Comparison of ENCODE assay signal across 10 mouse cellular contexts in the genomic region with DNA sequence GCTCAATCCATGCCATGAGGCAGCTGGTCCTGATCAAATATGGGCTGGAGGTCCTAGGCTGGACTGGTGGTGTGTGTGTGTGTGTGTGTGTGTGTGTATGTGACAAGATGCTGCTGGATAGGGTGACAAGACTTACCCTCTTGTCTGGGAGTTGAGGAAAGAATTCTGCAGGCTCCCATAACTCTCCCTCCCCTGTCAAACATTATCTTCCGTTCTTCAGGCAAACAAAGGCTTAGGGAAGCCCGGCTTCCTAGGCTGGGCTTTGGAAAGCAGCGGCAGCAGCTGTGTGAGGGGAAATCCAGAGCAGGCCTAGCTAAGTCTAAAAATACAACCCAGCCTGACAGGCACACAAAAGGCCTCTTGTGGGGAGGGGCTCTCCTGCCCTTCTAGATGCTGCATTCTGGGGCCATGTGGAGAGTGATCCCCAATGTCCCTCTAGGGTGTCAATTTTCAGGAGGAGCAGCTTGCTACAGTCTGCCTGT. TPM values are rescaled to one million over a fixed set of nuclear protein-coding genes. Genes with fewer than 3 reads are reported as not detected.
A peak's percentile ranks its signal among the peaks of the same experiment; 100 is the strongest.
DNase-seq lines count a peak whose midpoint lies in the region; ATAC-seq and TF ChIP-seq lines count a peak whose summit lies in the region.
"Not testable (repeated sequence)": the region's sequence is repeated elsewhere in the genome, so short reads cannot be mapped to it uniquely, and the experiment has no call there.
"Had no signal": no experiment of that assay in that cellular context is flagged by ENCODE, and none has a peak within 500 bp of the region (broad histone marks: within the 10 kb centered on the region; RNA-seq: fewer than 3 reads in every experiment).

No protein-coding gene starts in this region.

- not testable (repeated sequence) for H3K4me2 ChIP-seq in forebrain, embryonic 15.5 days (replicated peaks); heart, embryonic 16.5 days (ENCODE audit: low read depth, low read length); intestine, embryonic 16.5 days (ENCODE audit: low read depth, low read length); lung, embryonic 15.5 days; midbrain, embryonic 13.5 days (replicated peaks); stomach, postnatal 0 days (replicated peaks; ENCODE audit: low read depth)

- TF ChIP-seq CTCF in stomach, postnatal 0 days (IDR thresholded peaks at IDR 0.05; ENCODE audit: low read depth): not testable (repeated sequence)

- not testable (repeated sequence) for H3K36me3 ChIP-seq in forebrain, embryonic 15.5 days; heart, embryonic 16.5 days (ENCODE audit: control insufficient read depth, insufficient read depth); intestine, embryonic 16.5 days (ENCODE audit: control insufficient read depth, insufficient read depth, low read length); lung, embryonic 15.5 days; midbrain, embryonic 13.5 days; stomach, postnatal 0 days (ENCODE audit: control insufficient read depth, insufficient read depth, low read length)

- not testable (repeated sequence) for H3K4me3 ChIP-seq in brown adipose tissue, adult 24 weeks (ENCODE audit: insufficient read depth, low read depth, low read length); forebrain, embryonic 15.5 days; heart, embryonic 16.5 days (ENCODE audit: low read length); intestine, embryonic 16.5 days (ENCODE audit: low read length); lung, embryonic 15.5 days; midbrain, embryonic 13.5 days (replicated peaks); stomach, postnatal 0 days (ENCODE audit: low read depth, low read length)

- not testable (repeated sequence) for H3K4me1 ChIP-seq in brown adipose tissue, adult 24 weeks (ENCODE audit: control insufficient read depth, insufficient read depth, insufficient read length, low read length); intestine, embryonic 16.5 days (ENCODE audit: control insufficient read depth, insufficient read depth, low read length); stomach, postnatal 0 days (replicated peaks; ENCODE audit: control insufficient read depth, insufficient read depth)
- H3K4me1 ChIP-seq in forebrain, embryonic 15.5 days: peaks cover 16% of the 10 kb centered on the region
- peaks cover 13% of the 10 kb centered on the region for H3K4me1 ChIP-seq in heart, embryonic 16.5 days (ENCODE audit: control insufficient read depth, insufficient read depth, low read length)
- H3K4me1 ChIP-seq in lung, embryonic 15.5 days: peaks cover 27% of the 10 kb centered on the region
- peaks cover 17% of the 10 kb centered on the region for H3K4me1 ChIP-seq in midbrain, embryonic 13.5 days (replicated peaks)

- not testable (repeated sequence) for TF ChIP-seq EP300 in stomach, postnatal 0 days (optimal IDR thresholded peaks at IDR 0.05)

- H3K9me3 ChIP-seq in forebrain, embryonic 15.5 days; heart, embryonic 16.5 days (replicated peaks; ENCODE audit: control insufficient read depth, low read length); intestine, embryonic 16.5 days (ENCODE audit: control insufficient read depth, low read length); lung, embryonic 15.5 days; midbrain, embryonic 13.5 days; stomach, postnatal 0 days (ENCODE audit: control insufficient read depth, low read length): not testable (repeated sequence)

- H3K27me3 ChIP-seq in forebrain, embryonic 15.5 days; heart, embryonic 16.5 days (ENCODE audit: control insufficient read depth, insufficient read depth, low read length); intestine, embryonic 16.5 days (replicated peaks; ENCODE audit: control insufficient read depth, insufficient read depth, low read length); lung, embryonic 15.5 days; midbrain, embryonic 13.5 days; stomach, postnatal 0 days (ENCODE audit: control insufficient read depth, insufficient read depth, low read length): not testable (repeated sequence)

- WGBS in forebrain, embryonic 15.5 days: 28% methylated on average over 3 of the region's 3 CpGs
- WGBS in heart, embryonic 16.5 days: 7% methylated on average over 3 of the region's 3 CpGs
- WGBS in intestine, embryonic 16.5 days: 8% methylated on average over 3 of the region's 3 CpGs
- 2% methylated on average over 3 of the region's 3 CpGs for WGBS in lung, embryonic 15.5 days
- WGBS in midbrain, embryonic 13.5 days: 22% methylated on average over 3 of the region's 3 CpGs
- 5% methylated on average over 3 of the region's 3 CpGs for WGBS in stomach, postnatal 0 days

- 0 out of 2 replicates have a peak, but pooled peaks have one; percentile 15 for ATAC-seq in forebrain, embryonic 15.5 days (replicated peaks)
- ATAC-seq in heart, embryonic 16.5 days (replicated peaks; ENCODE audit: extremely low read depth, insufficient read depth, low FRiP score): peak; percentile 80
- peak; percentile 74 for ATAC-seq in intestine, embryonic 16.5 days
- peak; percentile 76; the same call in 1 of the 2 replicates for ATAC-seq in lung, embryonic 15.5 days (ENCODE audit: borderline replicate concordance, extremely low read depth, low FRiP score, low TSS enrichment)
- not testable (repeated sequence) for ATAC-seq in midbrain, embryonic 13.5 days
- ATAC-seq in stomach, postnatal 0 days (ENCODE audit: low FRiP score, low TSS enrichment): peak; percentile 56; the same call in 1 of the 2 replicates

- peak; percentile 70 for DNase-seq in kidney, postnatal 14 days
- DNase-seq in stomach, postnatal 0 days (ENCODE audit: low spot score): not testable (repeated sequence)

- H3K27ac ChIP-seq in brown adipose tissue, adult 24 weeks (replicated peaks; ENCODE audit: low read depth, low read length): peak overlapping the region; percentile 41; the same call in 1 of the 2 replicates
- peak overlapping the region; percentile 42 for H3K27ac ChIP-seq in forebrain, embryonic 15.5 days (replicated peaks)
- peak overlapping the region; percentile 81 for H3K27ac ChIP-seq in heart, embryonic 16.5 days (ENCODE audit: low read length)
- peak overlapping the region; percentile 74 for H3K27ac ChIP-seq in intestine, embryonic 16.5 days (ENCODE audit: low read length)
- H3K27ac ChIP-seq in lung, embryonic 15.5 days: peak overlapping the region; percentile 79
- peak overlapping the region; percentile 36; the same call in 1 of the 2 replicates for H3K27ac ChIP-seq in midbrain, embryonic 13.5 days
- peak overlapping the region; percentile 78 for H3K27ac ChIP-seq in stomach, postnatal 0 days (replicated peaks)

- H3K9ac ChIP-seq in forebrain, embryonic 15.5 days (replicated peaks); intestine, embryonic 16.5 days (ENCODE audit: low read depth, low read length); lung, embryonic 15.5 days; midbrain, embryonic 13.5 days (replicated peaks); stomach, postnatal 0 days (ENCODE audit: low read length): not testable (repeated sequence)
- 0 out of 2 replicates have a peak overlapping the region, but pooled peaks have one; percentile 10 for H3K9ac ChIP-seq in heart, embryonic 16.5 days (ENCODE audit: low read length)

RNA-seq across cellular contexts. Expression of a gene that starts 9.8 kb away (rescaled TPM):
- polyA plus RNA-seq in brown adipose tissue, adult 24 weeks (2012; ENCODE audit: insufficient read depth, insufficient read length, missing spikeins): not detected in 2 replicates
- not detected in 2 replicates for polyA plus RNA-seq in forebrain, embryonic 15.5 days (2015; fragmentation: Nextera tagmentation; extraction: Ambion mirVana)
- polyA plus RNA-seq in heart, embryonic 16.5 days (2015; fragmentation: Nextera tagmentation; extraction: Ambion mirVana): not detected in 2 replicates
- polyA plus RNA-seq in intestine, embryonic 16.5 days (2015; fragmentation: Nextera tagmentation; extraction: Ambion mirVana): 0.23 and 0.28 TPM in 2 replicates
- 0.11 TPM in 1 of 2 replicates, not detected in the other for polyA plus RNA-seq in lung, embryonic 15.5 days (2015; fragmentation: Nextera tagmentation; extraction: Ambion mirVana)
- polyA plus RNA-seq in midbrain, embryonic 13.5 days (2015; fragmentation: Nextera tagmentation; extraction: Ambion mirVana): 0.34 and 0.45 TPM in 2 replicates
- polyA plus RNA-seq in stomach, postnatal 0 days (2015; fragmentation: Nextera tagmentation; extraction: Ambion mirVana): 1.6 and 2.1 TPM in 2 replicates
- polyA plus RNA-seq: erythroblast, embryonic 14.5 days; liver, embryonic 14.5 days had no signal

RNA-seq across cellular contexts. Expression of a gene that starts 30.6 kb away (rescaled TPM):
- 3.2 and 5.2 TPM in 2 replicates for polyA plus RNA-seq in brown adipose tissue, adult 24 weeks (2012; ENCODE audit: insufficient read depth, insufficient read length, missing spikeins)
- polyA plus RNA-seq in forebrain, embryonic 15.5 days (2015; fragmentation: Nextera tagmentation; extraction: Ambion mirVana): 33.5 and 34.9 TPM in 2 replicates
- polyA plus RNA-seq in heart, embryonic 16.5 days (2015; fragmentation: Nextera tagmentation; extraction: Ambion mirVana): 7.9 and 9.8 TPM in 2 replicates
- polyA plus RNA-seq in intestine, embryonic 16.5 days (2015; fragmentation: Nextera tagmentation; extraction: Ambion mirVana): 5.7 and 5.8 TPM in 2 replicates
- polyA plus RNA-seq in lung, embryonic 15.5 days (2015; fragmentation: Nextera tagmentation; extraction: Ambion mirVana): 13.1 and 14.6 TPM in 2 replicates
- polyA plus RNA-seq in midbrain, embryonic 13.5 days (2015; fragmentation: Nextera tagmentation; extraction: Ambion mirVana): 14.9 and 16.6 TPM in 2 replicates
- 2.8 and 3.6 TPM in 2 replicates for polyA plus RNA-seq in stomach, postnatal 0 days (2015; fragmentation: Nextera tagmentation; extraction: Ambion mirVana)
